Mouse (Mus musculus) stomach, embryonic 14.5 days (tissue): Measurements from ENCODE around the gene E130308A19Rik. TPM values are rescaled to one million over a fixed set of nuclear protein-coding genes. Genes with fewer than 3 reads are reported as not detected.

Experiments used
- ATAC-seq: fragments of 200-750 bp; cut with Nextera tagmentation; 2 replicates; pipeline ENCODE4 v1.8.0; 2017; ENCODE audit warnings: low read depth, moderate TSS enrichment; ENCODE audit not compliant: insufficient number of reproducible peaks, insufficient read depth, low FRiP score
- H3K27ac ChIP-seq: fragments of 300-500 bp; sonication (generic); 2 replicates; pipeline ENCODE4 v1.5.1; 2014; ENCODE audit warnings: mild to moderate bottlenecking, low read length, moderate library complexity, mixed read lengths
- H3K27me3 ChIP-seq: fragments of 300-500 bp; sonication (generic); 2 replicates; pipeline ENCODE4 v1.6.1; 2014; ENCODE audit warnings: low read length, control low read depth, mixed read lengths; ENCODE audit not compliant: control insufficient read depth, insufficient read depth
- H3K36me3 ChIP-seq: fragments of 300-500 bp; sonication (generic); 2 replicates; pipeline ENCODE4 v1.6.1; 2014; ENCODE audit warnings: mild to moderate bottlenecking, control low read depth, low read length, moderate library complexity, mixed read lengths; ENCODE audit not compliant: control insufficient read depth, insufficient read depth
- H3K4me1 ChIP-seq: fragments of 300-500 bp; sonication (generic); 2 replicates; pipeline ENCODE4 v1.6.1; 2014; ENCODE audit warnings: low read length, control low read depth, mixed read lengths; ENCODE audit not compliant: control insufficient read depth, insufficient read depth
- H3K4me2 ChIP-seq: fragments of 300-500 bp; sonication (generic); replicated peaks from 2 replicates; pipeline ENCODE4 v1.6.1; 2014; ENCODE audit warnings: low read depth, low read length, control low read depth
- H3K4me3 ChIP-seq: fragments of 300-500 bp; sonication (generic); 2 replicates; pipeline ENCODE4 v1.5.1; 2014; ENCODE audit warnings: low read depth, low read length, control low read depth
- H3K9ac ChIP-seq: fragments of 300-500 bp; sonication (generic); replicated peaks from 2 replicates; pipeline ENCODE4 v1.6.1; 2014; ENCODE audit warnings: low read depth, mild to moderate bottlenecking, control low read depth, low read length, moderate library complexity, mixed read lengths
- H3K9me3 ChIP-seq: fragments of 300-500 bp; sonication (generic); 2 replicates; pipeline ENCODE4 v1.6.1; 2016; ENCODE audit warnings: low read depth, low read length, control low read depth; ENCODE audit not compliant: control insufficient read depth
- WGBS: fragments of 180-500 bp; shearing (Covaris S2); extraction: QIAGEN DNeasy Blood & Tissue Kit; methylation state at CpG from one replicate; pipeline ENCODE4 v1.1.7; 2014; 5-methylcytosine and 5-hydroxymethylcytosine counted together
- polyA plus RNA-seq: library from polyadenylated mRNA; unstranded; fragments of >200 nt; fragmentation: Nextera tagmentation; extraction: Ambion mirVana; gene quantifications from 2 replicates; pipeline ENCODE4 v1.2.1, GENCODE M21; 2014

Gene E130308A19Rik
- polyA plus RNA-seq, 1 experiment from 2014 or later, result 27.0 TPM

- Histone ChIP-seq H3K27me3 (no peaks in the 10 kb centered on the region), H3K4me2 (peak overlapping the region; percentile 84), H3K36me3 (no peaks in the 10 kb centered on the region), H3K9ac (peak overlapping the region; percentile 81), H3K4me3 (peak overlapping the region; percentile 79), H3K27ac (no peak overlapping the region; the same call in 1 of the 2 replicates), H3K4me1 (peaks cover 5% of the 10 kb centered on the region; the same call in 1 of the 2 replicates), H3K9me3 (no peaks in the 10 kb centered on the region)
- under 1% methylated on average over 57 of the region's 58 CpGs for WGBS
- peak; percentile 65; the same call in 1 of the 2 replicates for ATAC-seq
These were observed 180.2 kb downstream of the E130308A19Rik start for GRCm38 (mm10) chr4:59805968-59806878.

GRCm38 (mm10) chr4:59806879-59807195, 180.8 kb downstream of the E130308A19Rik start:
- Histone ChIP-seq H3K9ac (0 out of 2 replicates have a peak overlapping the region, but pooled peaks have one; percentile 11), H3K4me1 (peaks cover 5% of the 10 kb centered on the region; the same call in 1 of the 2 replicates), H3K36me3 (no peaks in the 10 kb centered on the region), H3K4me2 (peak overlapping the region; percentile 84), H3K27ac (no peak overlapping the region), H3K4me3 (peak overlapping the region; percentile 79), H3K27me3 (no peaks in the 10 kb centered on the region), H3K9me3 (no peaks in the 10 kb centered on the region)
- ATAC-seq, result no peak
- 5% methylated on average over 9 of the region's 9 CpGs for WGBS

- H3K27me3 ChIP-seq, result no peaks in the 10 kb centered on the region
- no peak overlapping the region for H3K27ac ChIP-seq
- H3K4me2 ChIP-seq, result no peak overlapping the region
- H3K4me3 ChIP-seq, result no peak overlapping the region
- no peak overlapping the region for H3K9ac ChIP-seq
- 66% methylated on average over 2 of the region's 2 CpGs for WGBS
- H3K36me3 ChIP-seq, result no peaks in the 10 kb centered on the region
- H3K9me3 ChIP-seq, result no peaks in the 10 kb centered on the region
- peaks cover 5% of the 10 kb centered on the region; the same call in 1 of the 2 replicates for H3K4me1 ChIP-seq
- no peak for ATAC-seq
These were observed 181.5 kb downstream of the E130308A19Rik start for GRCm38 (mm10) chr4:59807521-59807920.

- peaks cover 5% of the 10 kb centered on the region; the same call in 1 of the 2 replicates for H3K4me1 ChIP-seq
- H3K4me2 ChIP-seq, result no peak overlapping the region
- no peak for ATAC-seq
- no peaks in the 10 kb centered on the region for H3K27me3 ChIP-seq
- no peak overlapping the region for H3K4me3 ChIP-seq
- H3K9me3 ChIP-seq, result no peaks in the 10 kb centered on the region
- no peak overlapping the region for H3K9ac ChIP-seq
- 81% methylated on average over 5 of the region's 5 CpGs for WGBS
- H3K36me3 ChIP-seq, result no peaks in the 10 kb centered on the region
- H3K27ac ChIP-seq, result no peak overlapping the region
These were observed 182.4 kb downstream of the E130308A19Rik start for GRCm38 (mm10) chr4:59808396-59808795.

Other genes starting within 250 kb of the E130308A19Rik start
- gene Susd1, start 187.6 kb upstream of the E130308A19Rik start, polyA plus RNA-seq, result 8.2 and 9.9 TPM in 2 replicates
- gene Ptbp3, start 76.8 kb upstream of the E130308A19Rik start, polyA plus RNA-seq, result 71.1 and 76.0 TPM in 2 replicates
- gene Hsdl2, start 44.6 kb upstream of the E130308A19Rik start, polyA plus RNA-seq, result 25.0 and 27.8 TPM in 2 replicates
- 55.4 and 57.6 TPM in 2 replicates for gene Inip, start 175.4 kb downstream of the E130308A19Rik start, polyA plus RNA-seq
- 8.9 and 10.8 TPM in 2 replicates for gene Snx30, start 179.6 kb downstream of the E130308A19Rik start, polyA plus RNA-seq